Mouse (Mus musculus) right cerebral cortex, postnatal 36 days (tissue): ENCODE measurements around the gene Rapsn.

Experiments used
- DNase-seq, 2 experiments: peaks; one replicate each; pipeline ENCODE4 v3.0.0; 2022; ENCODE audit warnings: low spot score in 2 of 2, mixed read lengths in 1 of 2

Gene Rapsn

GRCm38 (mm10) chr2:91053181-91053933, 17.9 kb downstream of the Rapsn start:
- DNase-seq = no peak

DNA sequence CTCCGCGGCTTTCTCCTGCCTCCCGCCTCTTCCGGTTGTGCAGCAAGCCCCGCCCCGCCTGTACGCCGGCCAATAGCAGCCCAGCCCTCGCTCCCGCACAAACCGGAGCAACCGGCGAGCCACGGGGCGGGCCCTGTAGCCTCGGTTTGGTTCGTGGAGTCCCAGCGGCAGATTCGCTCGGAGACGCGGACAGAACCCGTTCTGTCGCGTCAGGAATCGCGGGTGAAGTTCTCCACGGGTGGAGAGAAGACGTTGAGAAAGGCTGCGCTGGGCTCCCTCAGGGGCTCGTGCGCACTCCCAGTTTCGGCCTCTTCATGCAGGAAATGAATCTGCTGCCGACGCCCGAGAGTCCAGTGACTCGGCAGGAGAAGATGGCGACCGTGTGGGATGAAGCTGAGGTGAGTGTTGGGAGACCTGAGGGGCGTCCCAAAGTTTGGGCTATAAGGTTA, 18.5 kb downstream of the Rapsn start, which contains the start of gene Psmc3:
TSS of gene Psmc3 (plus strand) at position 76 of the 449 bp plus-strand sequence.
- peak; percentile 94 to 95 for DNase-seq

GRCm38 (mm10) chr2:91058435-91058834, 23.0 kb downstream of the Rapsn start:
- DNase-seq = no peak

- no peak for DNase-seq
These were observed 24.0 kb downstream of the Rapsn start for GRCm38 (mm10) chr2:91059376-91059775.

DNA sequence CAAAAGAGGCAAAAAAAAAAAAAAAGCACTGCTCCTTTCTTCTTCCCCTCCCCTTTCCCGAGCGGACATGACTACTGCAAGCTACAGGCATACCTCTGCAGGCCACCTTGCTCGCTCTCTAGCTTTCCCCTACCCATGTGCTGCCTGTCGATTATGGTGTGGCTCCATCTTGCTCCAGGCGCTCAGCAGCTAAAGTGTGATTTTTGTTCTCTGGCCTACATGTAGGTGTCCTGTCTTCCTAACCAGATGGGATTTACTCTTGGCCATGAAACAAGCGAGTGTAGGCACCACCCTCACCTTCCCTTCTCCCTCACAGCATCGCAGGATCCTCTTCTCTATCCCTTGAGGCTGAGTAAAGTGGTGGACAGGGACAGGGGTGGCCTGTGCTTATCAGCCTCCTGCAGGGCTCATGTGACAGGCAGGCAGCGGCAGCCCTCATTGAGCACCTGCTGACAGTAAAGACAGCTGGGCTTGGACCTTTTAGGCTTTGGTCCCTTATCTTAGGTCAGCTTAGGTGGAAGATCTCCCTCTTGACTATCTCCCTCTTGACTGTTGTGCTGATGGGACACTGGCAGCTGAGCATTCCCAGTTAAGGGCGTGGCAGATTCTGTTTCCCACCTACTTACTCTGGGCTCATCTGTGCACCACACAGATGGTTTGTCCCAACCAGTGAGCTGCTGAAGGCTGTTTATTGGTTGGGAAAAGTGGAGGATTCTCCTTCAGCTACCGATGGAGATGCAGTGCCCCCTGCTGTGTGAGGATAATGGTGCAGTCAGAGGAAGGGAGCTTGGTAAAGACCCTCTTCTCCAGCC, 25.3 kb downstream of the Rapsn start:
- peak; percentile 62 to 68 for DNase-seq

- DNase-seq = no peak
These were observed 26.5 kb downstream of the Rapsn start for GRCm38 (mm10) chr2:91061849-91062481.

DNA sequence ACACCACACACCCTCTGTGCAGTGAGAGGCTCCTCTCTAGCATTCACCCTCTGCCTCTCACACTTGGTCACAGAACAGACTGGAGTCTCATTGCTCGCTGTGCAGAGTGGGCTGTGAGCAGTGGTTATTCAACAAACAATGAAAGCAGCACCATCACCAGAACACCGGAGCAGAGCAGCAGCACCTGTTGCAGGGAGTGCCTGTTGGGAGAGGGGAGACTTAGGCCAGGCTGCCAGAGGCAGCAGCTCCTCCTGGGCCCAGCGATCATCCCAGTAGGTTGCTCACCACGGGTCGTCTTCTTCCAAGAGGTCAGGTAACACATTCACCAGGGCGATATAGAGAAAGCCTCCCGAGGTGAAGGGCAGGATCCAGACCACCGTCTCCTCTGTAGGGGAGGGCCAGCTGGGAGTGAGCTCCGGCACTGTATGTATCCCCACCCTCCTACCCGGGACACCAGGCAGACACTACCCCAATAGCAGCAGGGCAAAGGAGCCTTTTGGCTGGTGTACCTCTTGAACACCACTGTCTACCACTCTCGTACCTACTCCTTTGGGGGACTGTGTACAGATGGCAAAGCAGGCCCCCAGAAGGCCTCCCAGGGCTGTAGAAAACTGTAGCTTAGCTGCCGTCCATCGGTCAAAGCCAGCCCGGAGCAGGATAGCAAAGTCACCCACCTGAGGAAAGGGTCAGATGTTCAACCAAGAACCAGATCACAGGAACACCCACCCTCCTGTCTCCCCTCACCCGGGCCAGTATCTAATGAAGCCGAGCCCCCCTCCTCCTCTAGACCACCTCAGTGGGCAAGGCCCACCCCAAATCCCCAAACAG, 27.6 kb downstream of the Rapsn start:
- no peak for DNase-seq

- DNase-seq = no peak
These were observed 28.8 kb downstream of the Rapsn start for GRCm38 (mm10) chr2:91064211-91064610.

DNA sequence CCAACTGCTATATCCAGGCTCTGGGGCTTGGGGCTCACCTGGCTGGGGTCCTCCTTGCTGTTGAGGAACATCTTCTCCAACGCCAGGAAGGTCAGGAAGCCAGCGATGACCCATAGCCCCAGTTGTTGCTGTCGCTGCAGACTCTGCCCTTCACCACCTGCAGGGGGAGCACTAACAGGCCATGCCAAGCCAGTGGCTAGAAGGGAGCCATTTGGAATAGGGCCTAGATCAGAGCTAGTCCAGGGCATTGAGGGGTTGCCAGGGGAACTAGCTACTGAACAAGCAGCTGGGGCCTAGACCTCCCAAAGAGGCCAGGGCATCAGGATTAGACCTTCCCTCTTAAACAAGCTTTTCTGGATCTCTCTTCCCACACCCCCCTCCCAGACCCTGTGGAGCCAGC, 30.1 kb downstream of the Rapsn start:
- DNase-seq = no peak

GRCm38 (mm10) chr2:91066455-91066854, 31.0 kb downstream of the Rapsn start:
- no peak for DNase-seq

- no peak for DNase-seq
These were observed 32.9 kb downstream of the Rapsn start for GRCm38 (mm10) chr2:91068162-91068871.

- DNase-seq = no peak
These were observed 33.4 kb downstream of the Rapsn start for GRCm38 (mm10) chr2:91068872-91069165.

DNA sequence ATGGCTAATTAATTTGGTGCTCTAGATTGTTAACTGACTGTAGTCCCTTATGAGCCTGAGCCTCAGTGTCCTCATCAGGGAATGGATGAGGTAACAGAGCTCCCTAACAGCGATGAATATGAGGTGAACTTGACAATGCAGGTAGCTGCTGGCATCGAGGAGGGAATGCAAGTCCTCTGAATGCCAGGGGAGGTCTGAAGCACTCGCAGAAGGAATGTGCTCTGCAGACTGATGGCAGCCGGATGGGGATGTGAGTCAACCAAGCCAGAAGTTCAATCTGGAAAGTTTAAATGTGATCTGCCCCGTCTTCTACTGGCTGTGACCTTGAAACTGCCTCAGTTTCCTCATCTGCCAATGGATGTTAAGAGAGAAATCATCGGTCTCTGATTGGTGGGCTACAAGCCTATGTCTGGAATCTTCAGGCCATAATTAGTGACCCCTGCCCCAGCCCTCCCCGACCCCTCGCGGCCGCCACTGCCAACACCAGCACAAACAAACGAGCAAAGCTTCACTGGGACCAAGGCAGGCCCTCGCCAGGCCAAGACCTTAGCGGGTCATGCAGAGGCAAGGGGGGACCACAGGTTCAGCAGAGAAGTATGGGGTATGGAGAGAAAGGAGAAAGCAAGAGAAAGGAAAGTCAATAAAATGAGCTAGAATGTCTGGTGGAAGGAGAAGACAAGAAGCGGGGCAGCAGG, 34.0 kb downstream of the Rapsn start:
- DNase-seq = no peak

DNA sequence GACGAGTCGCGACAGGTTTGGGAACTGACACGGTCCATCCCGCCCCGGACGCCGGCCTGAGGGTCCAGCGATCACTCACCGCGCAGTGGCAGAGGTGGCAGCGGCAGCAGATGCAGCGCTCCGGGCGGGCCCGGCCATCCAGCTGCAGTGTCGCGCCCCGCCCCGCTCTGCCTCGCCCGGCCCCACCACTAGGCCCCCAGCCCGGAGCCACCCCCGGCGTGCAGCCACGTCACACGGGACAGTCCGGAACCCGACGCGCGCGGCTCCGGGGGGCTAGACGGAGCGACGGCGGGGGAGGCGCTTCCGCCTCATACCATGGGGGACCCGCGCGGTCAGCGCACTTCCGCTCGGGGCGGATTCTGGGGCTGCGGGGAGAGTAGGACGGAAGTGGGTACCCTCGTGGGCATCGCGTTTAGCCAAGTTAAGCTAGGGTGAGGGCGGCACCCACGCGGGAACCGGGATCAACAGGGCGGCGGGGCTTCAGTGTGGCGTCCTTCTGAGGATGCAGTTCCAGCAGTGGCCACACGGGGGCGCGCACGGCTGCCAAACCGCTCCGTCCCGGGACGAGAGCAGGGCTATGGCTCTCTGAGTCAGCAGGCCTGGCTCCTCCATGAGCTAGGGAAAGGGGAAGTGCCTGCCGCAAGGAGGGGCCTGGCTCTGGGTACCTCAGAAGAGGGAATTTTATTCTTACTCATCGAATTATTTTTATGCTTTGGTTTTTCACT, 34.8 kb downstream of the Rapsn start, which contains the start of gene Slc39a13:
TSS of gene Slc39a13 (minus strand) at position 342 of the 725 bp plus-strand sequence.
- peak; percentile 94 to 95 for DNase-seq

DNA sequence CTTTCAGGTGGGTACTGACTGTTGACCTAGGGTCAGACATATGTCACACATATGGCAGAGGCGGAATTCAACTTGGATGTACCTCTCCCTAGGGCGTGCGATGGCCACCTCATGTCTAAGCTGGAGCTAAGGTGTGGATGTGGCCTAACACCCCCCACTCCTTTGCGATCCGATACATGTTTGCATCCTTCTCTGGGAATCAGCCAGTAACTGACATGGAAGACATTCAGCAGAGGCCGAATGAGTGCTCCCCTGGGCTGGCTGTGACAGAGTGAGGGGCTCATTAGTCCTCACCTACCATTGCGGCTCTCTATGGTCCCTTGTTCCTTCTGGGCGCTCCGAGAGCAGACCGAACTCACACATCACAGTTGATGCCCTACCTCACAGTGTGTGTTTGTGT, 35.6 kb downstream of the Rapsn start:
- DNase-seq = no peak

DNA sequence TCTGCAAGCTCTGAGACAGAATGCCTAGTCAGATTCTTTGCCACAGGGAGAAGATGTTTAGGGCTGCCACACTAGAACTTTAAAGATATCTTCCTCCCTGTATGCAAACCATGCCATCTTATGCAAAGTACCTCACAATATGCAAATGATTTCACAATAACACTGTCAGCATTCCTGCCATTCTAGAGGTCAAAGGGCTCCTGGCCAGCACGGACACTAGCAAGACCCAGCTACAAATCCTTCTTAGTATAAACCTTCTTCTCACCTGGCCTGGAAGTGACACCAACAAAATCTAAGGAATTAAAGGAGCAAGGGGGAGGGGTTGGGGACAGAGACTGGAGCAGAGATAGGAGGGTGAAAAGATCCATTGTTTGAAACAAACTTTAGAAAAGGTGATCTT, 36.7 kb downstream of the Rapsn start:
- no peak for DNase-seq

DNA sequence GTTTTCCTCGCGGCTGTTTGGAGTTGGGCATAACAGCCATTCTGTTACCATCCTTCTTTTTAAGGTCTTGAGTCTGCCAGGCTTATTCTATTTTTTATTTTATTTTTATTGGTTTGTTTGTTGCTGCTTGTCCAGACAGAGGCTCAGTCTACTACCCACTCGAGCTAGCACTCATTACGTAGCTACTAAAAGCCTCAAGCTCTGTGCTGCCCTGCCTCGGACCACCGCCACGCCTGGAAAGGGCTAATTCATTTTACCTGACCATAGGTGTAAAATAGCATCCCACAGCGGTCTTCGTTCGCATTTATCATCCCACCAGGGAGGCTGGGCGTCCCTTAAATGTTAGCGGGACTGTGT, 42.5 kb downstream of the Rapsn start:
- DNase-seq = no peak

GRCm38 (mm10) chr2:91078314-91079025, 43.0 kb downstream of the Rapsn start:
- no peak for DNase-seq

GRCm38 (mm10) chr2:91079026-91079384, 43.6 kb downstream of the Rapsn start:
- DNase-seq = no peak
